Mouse (Mus musculus): ENCODE data around the gene Lcat. TPM values are rescaled to one million over a fixed set of nuclear protein-coding genes. Genes with fewer than 3 reads are reported as not detected.
A peak's percentile ranks its signal among the peaks of the same experiment; 100 is the strongest.

Gene Lcat
- total RNA-seq, 2 experiments from 2014 or later, result 0.51 to 1.8 TPM

DNA sequence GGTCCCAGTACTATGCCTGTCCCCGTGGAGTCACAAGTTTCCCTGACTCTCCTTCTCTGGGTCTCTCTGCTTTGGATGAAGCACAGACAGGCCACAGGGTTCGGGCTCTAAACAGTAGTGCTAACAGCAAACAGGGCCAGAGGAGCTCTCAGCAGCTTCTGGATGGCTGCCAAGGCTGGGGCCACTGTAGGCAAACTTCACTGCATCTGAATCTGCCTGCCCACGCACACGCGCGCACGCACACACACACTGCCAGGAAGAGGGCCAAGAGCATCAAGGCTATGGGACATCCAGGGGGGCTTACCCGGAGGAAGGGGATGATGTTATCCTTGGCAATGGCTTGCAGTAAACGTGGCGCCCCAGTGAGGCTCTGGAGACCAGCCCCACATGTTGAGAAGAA is 6.2 kb upstream of the Lcat start:
- DNase-seq (ENCODE audit: low spot score in 2 of 2), result peak; percentile 40 to 51

GRCm38 (mm10) chr8:105942542-105942941 is 640 bp downstream of the Lcat start:
- no peak for DNase-seq (ENCODE audit: low spot score in 2 of 2)

DNA sequence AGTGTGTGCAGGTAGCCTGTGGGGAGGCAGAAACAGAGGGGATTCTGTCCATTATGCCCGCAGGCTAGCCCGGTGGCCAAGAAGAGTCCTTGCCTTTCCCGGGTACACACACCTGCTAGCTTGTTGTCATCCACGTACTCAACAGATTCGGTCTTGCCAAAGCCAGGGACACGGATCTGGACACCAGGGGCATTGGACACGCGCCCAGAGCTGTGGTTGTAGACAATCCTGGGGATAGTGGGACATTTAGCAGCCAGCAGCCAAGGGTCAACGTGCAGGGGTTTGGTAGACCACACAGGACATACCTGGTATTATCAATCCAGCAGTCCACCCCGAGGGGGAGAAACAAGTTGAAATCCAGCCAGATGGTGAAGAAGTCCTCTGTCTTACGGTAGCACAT is 1.2 kb downstream of the Lcat start:
- peak in 1 of 2 experiments; percentile 22 for DNase-seq (ENCODE audit: low spot score in 2 of 2)

DNA sequence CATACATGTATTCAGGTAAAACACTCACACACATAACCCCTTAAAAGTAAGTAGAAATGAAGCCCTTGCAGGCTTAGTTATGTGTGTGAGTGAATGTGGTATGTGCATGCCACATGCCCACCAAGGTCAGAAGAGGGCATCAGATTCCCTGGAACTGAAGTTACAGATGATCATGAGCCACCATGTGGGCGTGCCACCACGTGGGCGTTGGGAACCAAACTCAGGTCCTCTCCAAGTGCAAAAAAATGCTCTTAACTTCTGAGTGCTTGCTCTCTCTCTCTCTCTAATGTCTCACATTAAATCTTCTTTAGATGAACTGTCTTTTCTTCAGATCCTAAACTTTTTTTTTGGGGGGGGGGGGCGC is 4.9 kb downstream of the Lcat start, which contains the start of gene Psmb10:
TSS of gene Psmb10 (minus strand) at position 139 of the 364 bp plus-strand sequence.
- peak; percentile 35 to 37 for DNase-seq (ENCODE audit: low spot score in 2 of 2)

GRCm38 (mm10) chr8:105937496-105938305 is 5.5 kb downstream of the Lcat start:
- peak; percentile 51 to 53 for DNase-seq (ENCODE audit: low spot score in 2 of 2)

DNA sequence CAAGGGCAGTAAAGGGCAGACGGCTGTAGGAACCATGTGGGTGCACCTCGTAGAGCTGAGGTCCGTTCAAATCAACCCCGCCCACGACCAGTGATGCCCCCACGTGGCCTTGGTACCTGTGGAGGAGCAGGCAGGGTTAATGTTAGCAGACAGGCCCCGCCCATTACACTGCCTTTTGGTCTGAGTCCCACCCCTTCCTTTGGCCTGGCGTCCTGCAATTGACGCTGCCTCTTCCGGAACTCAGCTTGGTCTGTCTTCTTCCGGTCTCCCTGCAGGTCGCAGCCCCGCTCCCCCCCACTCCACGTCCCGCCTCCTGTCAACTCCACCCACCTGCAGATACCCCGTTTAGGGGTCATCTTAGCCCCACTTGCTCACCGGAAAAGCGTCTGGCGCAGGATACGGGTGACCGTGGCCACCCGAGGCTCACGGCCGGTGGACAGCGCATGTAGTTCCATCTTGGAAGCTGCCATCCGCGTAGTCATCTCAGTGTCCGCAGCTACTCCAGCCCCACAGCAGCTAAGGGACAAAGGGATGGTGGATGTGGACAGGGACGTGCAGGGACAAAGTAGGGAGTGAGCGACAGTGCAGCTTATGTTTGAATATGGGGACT is 6.2 kb downstream of the Lcat start:
- DNase-seq (ENCODE audit: low spot score in 2 of 2), result peak; percentile 78 to 81

- peak in 1 of 2 experiments; percentile 19 for DNase-seq (ENCODE audit: low spot score in 2 of 2)
Measured at GRCm38 (mm10) chr8:105935863-105936603, 7.1 kb downstream of the Lcat start.

DNA sequence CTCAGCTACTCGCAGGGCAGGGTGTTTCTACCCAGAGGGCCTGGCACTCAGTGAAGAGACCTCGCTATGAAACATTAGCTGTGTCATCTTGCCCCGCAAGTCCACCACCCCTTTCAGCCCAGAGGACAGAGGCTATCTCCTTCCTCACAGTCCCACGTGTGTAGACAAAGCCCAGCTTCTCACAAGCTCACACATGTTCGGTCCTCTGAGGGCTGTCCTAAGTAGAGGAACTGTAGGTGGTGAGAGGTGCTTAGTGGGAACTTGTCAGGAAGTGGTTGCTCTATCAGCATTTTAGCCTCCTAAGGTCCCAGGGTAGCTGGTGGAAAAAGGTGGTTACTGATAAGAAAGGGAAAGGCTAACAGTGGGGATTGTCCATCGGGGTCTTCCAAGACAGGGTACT is 8.1 kb downstream of the Lcat start:
- DNase-seq (ENCODE audit: low spot score in 2 of 2), result no peak

DNA sequence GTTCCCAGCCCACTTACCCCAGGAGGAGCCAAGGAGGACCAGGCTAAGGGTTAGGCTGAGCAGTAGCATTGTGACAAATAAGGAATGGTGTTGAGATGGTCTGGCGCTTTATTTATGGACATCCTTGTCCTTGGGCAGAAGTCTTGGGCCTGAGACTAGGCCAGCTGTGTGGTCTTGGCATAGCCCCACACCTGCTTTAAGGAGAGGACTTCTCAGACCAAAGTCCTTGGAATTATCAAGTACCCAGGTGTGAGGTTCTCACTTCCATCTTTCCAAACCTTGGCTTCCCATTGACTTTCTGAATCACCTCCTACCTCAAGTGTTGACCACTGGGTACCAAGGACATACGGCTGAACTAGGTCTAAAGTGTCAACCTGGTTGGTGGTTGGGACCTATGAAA is 9.4 kb downstream of the Lcat start, which contains the start of gene Ctrl:
TSS of gene Ctrl (minus strand) at position 101 of the 400 bp plus-strand sequence.
- DNase-seq (ENCODE audit: low spot score in 2 of 2), result no peak

DNA sequence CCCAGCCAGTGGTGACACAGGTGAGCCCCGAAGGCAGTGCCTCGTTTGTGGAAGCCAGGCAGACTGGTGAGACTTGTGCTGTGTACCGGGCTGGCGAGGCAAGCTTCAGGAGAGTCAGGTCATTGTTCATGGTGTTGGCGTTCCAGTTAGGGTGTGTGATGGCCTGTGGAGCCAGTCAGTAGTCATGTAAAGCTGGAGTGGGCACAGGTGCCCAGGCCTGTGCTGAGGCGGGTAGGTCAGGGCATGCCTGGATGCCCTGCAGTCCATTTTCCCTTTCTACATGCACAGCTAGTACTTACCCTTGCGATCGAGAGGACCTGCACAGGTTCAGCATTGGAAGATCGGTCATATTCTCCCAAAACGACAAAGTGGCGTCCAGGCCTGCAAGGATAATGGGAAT is 10.7 kb downstream of the Lcat start:
- no peak for DNase-seq (ENCODE audit: low spot score in 2 of 2)

- no peak for DNase-seq (ENCODE audit: low spot score in 2 of 2)
Measured at GRCm38 (mm10) chr8:105931271-105931670, 11.9 kb downstream of the Lcat start.

DNA sequence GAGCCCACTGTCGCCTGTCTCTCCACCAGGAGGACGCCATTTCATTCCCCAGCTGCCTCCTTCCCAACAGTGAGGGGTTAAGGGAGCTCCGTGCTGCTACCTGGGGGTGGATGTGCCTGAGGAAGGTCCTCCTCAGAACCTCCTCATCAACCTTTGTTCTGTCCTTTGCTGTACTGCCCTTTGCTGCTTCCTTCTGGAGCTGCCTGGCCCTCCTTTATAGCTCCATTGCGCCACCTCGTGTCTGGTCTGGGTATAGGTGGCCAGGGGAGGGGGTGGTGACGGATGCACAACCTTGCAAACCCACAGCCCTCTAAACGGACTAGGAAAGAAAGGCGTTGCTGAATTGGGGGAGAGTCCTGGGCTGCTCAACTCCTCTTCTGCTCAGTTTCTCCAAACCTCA is 12.6 kb downstream of the Lcat start:
- DNase-seq (ENCODE audit: low spot score in 2 of 2), result peak; percentile 91 to 93

DNA sequence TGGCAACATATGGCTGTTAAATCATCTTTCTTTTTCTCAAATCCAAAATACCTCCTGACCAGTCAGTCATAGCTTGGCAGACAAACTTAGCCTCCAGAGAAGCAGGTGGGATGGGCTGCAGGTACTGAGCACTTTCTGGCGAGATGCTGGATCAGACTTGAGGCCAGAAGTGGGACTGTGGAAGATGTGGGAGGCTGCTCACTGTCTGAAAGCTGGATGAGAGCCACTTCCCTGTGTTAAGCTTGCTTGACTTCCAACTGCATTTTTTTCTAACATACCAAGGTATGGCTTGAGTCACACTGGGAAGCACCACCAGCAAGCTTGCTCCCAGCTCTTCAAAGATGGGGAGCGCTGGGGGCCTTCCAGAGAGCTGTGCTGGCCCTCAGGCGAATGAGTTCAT is 18.1 kb downstream of the Lcat start:
- no peak for DNase-seq (ENCODE audit: low spot score in 2 of 2)

- DNase-seq (ENCODE audit: low spot score in 2 of 2), result no peak
Measured at GRCm38 (mm10) chr8:105919390-105919789, 23.8 kb downstream of the Lcat start.

GRCm38 (mm10) chr8:105900941-105901616 is 42.1 kb downstream of the Lcat start:
- DNase-seq (ENCODE audit: low spot score in 2 of 2), result no peak

DNA sequence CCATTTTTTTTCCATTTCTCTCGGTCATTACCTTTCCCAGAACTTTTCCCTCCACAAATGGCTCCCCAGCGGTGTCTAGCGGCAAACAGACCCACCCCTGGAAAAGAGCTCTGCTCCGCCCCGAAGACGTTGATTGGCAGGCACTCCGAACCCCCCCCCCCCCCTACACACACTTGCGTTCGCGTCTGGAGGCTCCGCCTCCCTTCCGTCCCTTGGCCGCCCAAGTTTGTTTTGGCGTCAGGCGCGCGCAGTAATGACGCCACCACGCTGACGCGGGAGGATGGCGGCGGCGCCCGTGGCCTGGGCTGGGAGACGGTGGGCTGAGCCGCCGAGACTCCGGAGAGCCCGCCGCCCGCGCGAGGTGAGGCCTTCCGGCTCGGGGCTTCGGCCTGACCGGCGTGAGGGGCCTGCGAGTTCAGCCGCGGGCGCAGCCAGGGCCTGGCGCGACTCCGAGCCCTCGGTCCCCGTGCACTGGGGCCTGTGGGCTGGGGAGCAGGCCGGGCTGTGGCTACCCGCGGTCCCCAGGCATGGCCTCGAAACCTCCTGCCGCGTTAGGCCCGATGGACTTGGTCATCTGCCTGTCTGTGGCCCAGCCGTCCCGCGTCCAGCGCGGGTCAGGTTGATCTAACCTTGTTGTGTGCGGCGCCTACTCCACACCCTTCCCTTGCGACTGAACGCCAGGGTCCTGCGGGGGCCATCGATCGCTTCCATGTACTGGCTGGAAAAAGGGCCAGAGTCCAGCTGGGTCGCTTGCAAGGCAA is 42.8 kb downstream of the Lcat start, which contains the start of gene Pskh1:
TSS of gene Pskh1 (plus strand) at position 262 of the 761 bp plus-strand sequence.
- DNase-seq (ENCODE audit: low spot score in 2 of 2), result peak; percentile 93 to 94

DNA sequence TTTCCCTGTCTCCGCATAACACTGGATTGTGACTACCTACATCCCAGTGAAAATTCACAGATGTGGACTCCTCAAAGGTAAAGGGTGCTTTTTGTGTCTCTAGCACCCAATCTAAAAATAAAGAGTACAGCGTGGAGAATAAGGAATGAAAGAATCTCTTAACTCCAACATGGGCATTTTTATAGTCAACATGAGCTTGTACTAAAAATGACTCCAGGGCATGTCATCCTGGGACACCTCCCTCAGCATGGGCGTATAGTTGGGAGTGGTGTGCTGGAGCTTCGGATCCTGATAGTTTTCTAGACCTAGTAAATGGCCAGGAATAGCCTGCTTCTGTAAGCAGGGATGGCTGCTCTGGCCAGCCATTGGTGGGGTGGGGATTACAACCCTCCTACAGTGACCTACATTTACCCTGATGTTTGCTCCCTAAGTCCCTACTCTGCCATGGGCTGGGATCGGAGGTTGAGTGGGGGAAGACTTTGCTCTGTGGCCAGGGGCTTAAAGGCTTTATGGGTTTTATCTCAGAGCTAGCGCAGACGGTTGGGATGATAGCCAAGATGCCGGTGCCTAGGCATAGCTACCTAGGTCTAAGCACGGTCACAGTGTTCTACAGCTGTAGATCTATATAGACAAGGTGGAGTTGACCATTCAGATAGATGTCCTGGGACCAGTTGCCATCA is 45.2 kb downstream of the Lcat start:
- no peak for DNase-seq (ENCODE audit: low spot score in 2 of 2)

GRCm38 (mm10) chr8:105893339-105893738 is 49.8 kb downstream of the Lcat start, which contains the start of gene Nrn1l:
Nrn1l (plus strand) TSS chr8:105893567.
- DNase-seq (ENCODE audit: low spot score in 2 of 2), result peak; percentile 42 to 46

GRCm38 (mm10) chr8:105892432-105892831 is 50.8 kb downstream of the Lcat start:
- no peak for DNase-seq (ENCODE audit: low spot score in 2 of 2)

DNA sequence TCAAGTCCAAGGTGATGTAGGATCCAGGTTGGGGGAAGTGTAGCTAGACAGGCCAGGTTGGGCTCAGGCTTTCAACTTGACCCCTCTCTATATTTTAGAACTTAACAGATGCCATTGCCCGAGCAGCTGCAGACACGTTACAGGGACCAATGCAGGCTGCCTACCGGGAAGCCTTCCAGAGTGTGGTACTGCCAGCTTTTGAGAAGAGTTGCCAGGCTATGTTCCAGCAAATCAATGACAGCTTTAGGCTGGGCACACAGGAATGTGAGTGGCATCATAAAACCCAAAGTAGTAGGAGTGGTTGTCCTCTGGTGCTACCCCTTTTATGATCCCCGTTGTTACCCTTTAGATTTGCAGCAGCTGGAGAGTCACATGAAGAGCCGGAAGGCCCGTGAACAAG is 52.3 kb downstream of the Lcat start:
- DNase-seq (ENCODE audit: low spot score in 2 of 2), result no peak

Measured in adrenal gland, adult 18-20 months (tissue).